Mouse (Mus musculus) embryonic facial prominence, embryonic 12.5 days (tissue): ENCODE measurements around the gene Specc1l. TPM values are rescaled to one million over a fixed set of nuclear protein-coding genes. Genes with fewer than 3 reads are reported as not detected.

ENCODE experiments used
- ATAC-seq: fragments of 200-750 bp; cut with Nextera tagmentation; 2 replicates; pipeline ENCODE4 v1.8.0; 2017; ENCODE audit not compliant: insufficient number of reproducible peaks, insufficient read depth, low FRiP score, low TSS enrichment
- H3K27ac ChIP-seq: fragments of 300-500 bp; sonication (generic); 2 replicates; pipeline ENCODE4 v1.5.1; 2016; ENCODE audit warnings: mild to moderate bottlenecking
- H3K27me3 ChIP-seq: fragments of 300-500 bp; sonication (generic); 2 replicates; pipeline ENCODE4 v1.6.1; 2016; ENCODE audit warnings: mild to moderate bottlenecking, moderate library complexity
- H3K36me3 ChIP-seq: fragments of 300-500 bp; sonication (generic); 2 replicates; pipeline ENCODE4 v1.6.1; 2016; ENCODE audit warnings: mild to moderate bottlenecking
- H3K4me1 ChIP-seq: fragments of 300-500 bp; sonication (generic); 2 replicates; pipeline ENCODE4 v1.6.1; 2016
- H3K4me2 ChIP-seq: fragments of 300-500 bp; sonication (generic); replicated peaks from 2 replicates; pipeline ENCODE4 v1.6.1; 2016; ENCODE audit warnings: mild to moderate bottlenecking, moderate library complexity
- H3K4me3 ChIP-seq: fragments of 300-500 bp; sonication (generic); 2 replicates; pipeline ENCODE4 v1.5.1; 2016; ENCODE audit warnings: mild to moderate bottlenecking
- H3K9ac ChIP-seq: fragments of 300-500 bp; sonication (generic); 2 replicates; pipeline ENCODE4 v1.6.1; 2016; ENCODE audit warnings: mild to moderate bottlenecking, moderate library complexity
- H3K9me3 ChIP-seq: fragments of 300-500 bp; sonication (generic); 2 replicates; pipeline ENCODE4 v1.6.1; 2016; ENCODE audit warnings: mild to moderate bottlenecking, moderate library complexity
- WGBS: fragments of 180-500 bp; shearing (Covaris S2); methylation state at CpG from one replicate; pipeline ENCODE4 v1.1.7; 2016; 5-methylcytosine and 5-hydroxymethylcytosine counted together
- polyA plus RNA-seq: library from polyadenylated mRNA; unstranded; fragments of >200 nt; fragmentation: Nextera tagmentation; extraction: Ambion mirVana; gene quantifications from 2 replicates; pipeline ENCODE4 v1.2.1, GENCODE M21; 2016

Gene Specc1l
- polyA plus RNA-seq, 1 experiment from 2014 or later, result 52.3 TPM

DNA sequence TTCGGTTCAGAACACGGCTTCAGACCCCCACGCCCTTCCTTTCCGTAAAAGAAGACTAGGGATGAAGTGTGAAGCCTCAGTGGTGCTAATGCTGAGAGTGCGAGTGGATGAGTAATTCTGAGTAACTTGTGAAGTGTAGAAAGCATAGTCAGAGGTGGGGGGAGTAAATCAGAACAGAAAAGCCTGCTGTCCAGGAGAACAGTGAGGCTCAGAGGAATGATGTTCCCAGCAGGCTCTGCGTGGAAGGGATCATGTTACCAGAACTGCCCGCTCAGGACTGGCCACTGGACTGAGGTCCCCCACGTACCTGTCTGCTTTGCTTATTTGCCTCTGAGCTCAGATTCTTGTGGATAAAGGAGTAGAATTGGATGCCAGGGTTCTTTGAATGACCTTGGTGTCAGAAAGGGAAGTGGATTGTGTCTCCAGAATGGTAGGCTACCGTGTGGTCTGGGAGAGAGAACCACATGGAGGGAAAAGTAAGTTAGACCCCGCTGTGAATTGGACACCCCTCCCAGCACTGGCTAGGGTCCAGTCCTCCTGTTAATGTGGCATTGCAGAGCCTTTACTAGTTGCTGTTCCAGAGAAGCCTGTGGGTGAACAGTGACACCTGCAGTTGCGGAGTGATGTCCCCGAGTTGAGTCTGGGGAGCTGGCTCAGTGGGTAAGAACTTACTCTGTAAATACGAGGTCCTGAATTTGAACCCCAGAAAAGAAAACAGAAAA, 40.6 kb downstream of the Specc1l start:
- no peak overlapping the region for H3K9ac ChIP-seq
- H3K4me1 ChIP-seq, result peaks cover 2% of the 10 kb centered on the region; the same call in 1 of the 2 replicates
- H3K27me3 ChIP-seq, result no peaks in the 10 kb centered on the region
- no peak overlapping the region for H3K27ac ChIP-seq
- no peaks in the 10 kb centered on the region for H3K9me3 ChIP-seq
- no peak overlapping the region for H3K4me2 ChIP-seq
- 64% methylated on average over 13 of the region's 13 CpGs for WGBS
- ATAC-seq, result no peak
- no peak overlapping the region for H3K4me3 ChIP-seq
- peaks cover 24% of the 10 kb centered on the region for H3K36me3 ChIP-seq

DNA sequence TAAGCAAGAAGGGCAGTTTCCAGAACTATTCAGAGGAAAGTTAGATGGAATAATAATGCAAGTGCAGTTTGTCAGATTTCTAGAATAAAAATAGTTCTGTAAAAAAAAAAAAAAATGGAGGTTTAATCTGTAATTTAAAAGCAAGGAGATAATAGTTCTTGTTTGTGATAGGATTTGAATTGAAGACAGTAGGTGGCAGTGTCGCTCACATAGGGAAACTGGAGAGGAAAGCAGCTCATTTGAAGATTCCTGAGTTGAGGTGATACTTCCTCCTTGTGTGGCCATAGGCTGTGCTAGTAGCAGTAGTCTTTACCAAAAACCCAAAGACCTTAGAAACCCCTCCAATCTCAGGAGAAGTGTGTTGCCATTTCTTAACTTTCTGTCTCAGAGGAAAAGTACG, 43.2 kb downstream of the Specc1l start:
- no peak overlapping the region for H3K9ac ChIP-seq
- H3K9me3 ChIP-seq, result no peaks in the 10 kb centered on the region
- no peaks in the 10 kb centered on the region for H3K27me3 ChIP-seq
- H3K4me2 ChIP-seq, result no peak overlapping the region
- H3K4me1 ChIP-seq, result peaks cover 2% of the 10 kb centered on the region; the same call in 1 of the 2 replicates
- 67% methylated on average over 2 of the region's 2 CpGs for WGBS
- no peak overlapping the region for H3K27ac ChIP-seq
- ATAC-seq, result no peak
- no peak overlapping the region for H3K4me3 ChIP-seq
- H3K36me3 ChIP-seq, result peaks cover 19% of the 10 kb centered on the region

DNA sequence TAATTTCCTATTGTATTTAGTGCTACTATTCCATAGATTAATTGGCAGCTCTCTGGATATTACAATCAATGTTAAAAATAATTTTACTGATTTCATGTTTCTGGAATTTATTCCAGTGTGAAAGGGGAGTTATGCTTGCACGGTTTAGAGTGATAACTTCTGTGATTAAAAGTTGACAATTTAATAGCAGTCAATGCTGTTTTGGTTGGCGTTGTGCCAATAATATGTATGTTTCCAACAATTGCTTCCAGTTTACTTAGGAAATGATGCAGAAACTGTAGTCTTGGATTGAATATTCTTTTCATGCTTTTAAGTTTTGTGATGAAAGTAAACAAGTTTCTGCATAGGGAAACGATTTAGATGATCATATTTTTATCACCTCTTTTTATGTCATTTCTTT, 45.5 kb downstream of the Specc1l start:
- Histone ChIP-seq H3K27me3 (no peaks in the 10 kb centered on the region), H3K9me3 (no peaks in the 10 kb centered on the region), H3K9ac (no peak overlapping the region), H3K36me3 (peaks cover 37% of the 10 kb centered on the region), H3K4me3 (no peak overlapping the region), H3K27ac (no peak overlapping the region), H3K4me1 (no peaks in the 10 kb centered on the region; the same call in 1 of the 2 replicates), H3K4me2 (no peak overlapping the region)
- 74% methylated on average over 3 of the region's 3 CpGs for WGBS
- ATAC-seq, result no peak

DNA sequence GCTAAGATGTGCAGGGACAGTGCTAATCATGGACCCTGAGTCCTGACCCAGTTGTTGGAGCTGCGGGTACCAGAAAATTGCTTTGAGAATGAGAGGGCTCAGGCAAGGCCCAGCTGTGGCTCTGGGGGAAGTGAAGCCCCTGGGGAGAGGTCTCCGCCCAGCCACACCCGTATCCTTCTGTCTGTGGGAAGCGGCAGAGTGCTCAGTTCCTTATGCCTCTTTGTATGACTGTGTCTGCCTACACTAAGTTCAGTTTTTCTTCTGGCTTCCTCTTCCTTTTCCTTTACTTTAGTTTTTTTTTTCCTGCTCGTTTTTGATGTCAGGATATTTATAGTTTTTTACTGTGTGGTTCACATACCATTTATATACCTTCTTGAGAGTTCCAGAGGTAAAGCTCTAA, 46.4 kb downstream of the Specc1l start:
- Histone ChIP-seq H3K9ac (no peak overlapping the region), H3K9me3 (no peaks in the 10 kb centered on the region), H3K4me2 (no peak overlapping the region), H3K4me3 (no peak overlapping the region), H3K27me3 (no peaks in the 10 kb centered on the region), H3K36me3 (peaks cover 45% of the 10 kb centered on the region), H3K27ac (no peak overlapping the region), H3K4me1 (no peaks in the 10 kb centered on the region)
- ATAC-seq, result no peak
- WGBS, result 70% methylated on average over 5 of the region's 5 CpGs

DNA sequence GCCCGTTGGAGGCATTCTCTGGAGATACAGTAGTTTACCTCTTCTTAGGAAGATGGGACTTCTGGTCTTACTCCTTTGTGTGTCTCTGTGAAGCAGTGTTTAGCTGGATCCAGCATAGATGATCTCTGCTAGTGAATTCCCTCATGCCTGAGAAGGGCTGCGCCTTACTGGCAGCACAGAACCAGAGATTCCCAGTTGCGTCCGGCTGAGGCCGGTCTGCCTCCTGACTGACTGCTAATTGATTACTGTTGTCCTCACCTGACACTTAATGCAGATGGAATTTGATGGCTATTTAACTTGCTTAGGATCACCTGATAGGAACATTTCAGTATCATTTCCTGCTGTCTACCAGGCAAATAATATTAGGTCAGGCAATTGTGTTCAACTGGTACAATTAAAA, 49.4 kb downstream of the Specc1l start:
- ATAC-seq, result no peak
- H3K36me3 ChIP-seq, result peaks cover 67% of the 10 kb centered on the region
- WGBS, result 96% methylated on average over 5 of the region's 5 CpGs
- H3K4me1 ChIP-seq, result no peaks in the 10 kb centered on the region
- no peak overlapping the region for H3K4me3 ChIP-seq
- H3K27me3 ChIP-seq, result no peaks in the 10 kb centered on the region
- H3K4me2 ChIP-seq, result no peak overlapping the region
- H3K9me3 ChIP-seq, result no peaks in the 10 kb centered on the region
- H3K9ac ChIP-seq, result no peak overlapping the region
- H3K27ac ChIP-seq, result no peak overlapping the region

GRCm38 (mm10) chr10:75264993-75265555, 53.2 kb downstream of the Specc1l start:
- Histone ChIP-seq H3K4me2 (no peak overlapping the region), H3K36me3 (peaks cover 76% of the 10 kb centered on the region), H3K9me3 (no peaks in the 10 kb centered on the region), H3K4me1 (no peaks in the 10 kb centered on the region), H3K9ac (no peak overlapping the region), H3K27me3 (no peaks in the 10 kb centered on the region), H3K4me3 (no peak overlapping the region), H3K27ac (no peak overlapping the region)
- ATAC-seq, result no peak
- WGBS, result 89% methylated on average over 3 of the region's 3 CpGs

DNA sequence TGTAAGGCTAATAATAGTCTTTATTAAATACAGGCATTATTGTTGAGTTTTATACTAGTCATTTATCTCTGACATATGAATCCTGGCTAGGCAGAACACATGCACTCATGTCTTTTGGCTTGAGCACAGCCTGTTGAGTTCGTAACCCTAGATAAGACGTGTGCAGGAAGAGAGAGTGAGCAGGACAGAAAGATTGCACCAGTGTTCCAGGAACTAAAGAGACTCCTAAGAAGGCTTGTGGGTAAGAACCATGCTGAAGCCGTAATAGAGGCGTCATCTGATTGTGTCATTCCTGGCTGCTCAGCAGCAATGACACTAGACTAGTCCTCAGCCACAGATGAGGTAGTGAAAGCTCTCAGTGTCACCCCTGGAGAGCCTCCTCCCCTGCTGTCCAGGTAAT, 61.1 kb downstream of the Specc1l start:
- no peak overlapping the region for H3K4me3 ChIP-seq
- H3K27me3 ChIP-seq, result no peaks in the 10 kb centered on the region
- H3K4me1 ChIP-seq, result no peaks in the 10 kb centered on the region
- no peaks in the 10 kb centered on the region for H3K9me3 ChIP-seq
- 92% methylated on average over 4 of the region's 4 CpGs for WGBS
- no peak overlapping the region for H3K27ac ChIP-seq
- no peak overlapping the region for H3K4me2 ChIP-seq
- ATAC-seq, result no peak
- peaks cover 51% of the 10 kb centered on the region for H3K36me3 ChIP-seq
- H3K9ac ChIP-seq, result no peak overlapping the region

GRCm38 (mm10) chr10:75276427-75277013, 64.6 kb downstream of the Specc1l start:
- no peak for ATAC-seq
- H3K4me2 ChIP-seq, result no peak overlapping the region
- H3K9me3 ChIP-seq, result no peaks in the 10 kb centered on the region
- H3K4me1 ChIP-seq, result no peaks in the 10 kb centered on the region
- peaks cover 44% of the 10 kb centered on the region for H3K36me3 ChIP-seq
- 90% methylated on average over 12 of the region's 12 CpGs for WGBS
- no peaks in the 10 kb centered on the region for H3K27me3 ChIP-seq
- no peak overlapping the region for H3K9ac ChIP-seq
- H3K27ac ChIP-seq, result no peak overlapping the region
- H3K4me3 ChIP-seq, result no peak overlapping the region

DNA sequence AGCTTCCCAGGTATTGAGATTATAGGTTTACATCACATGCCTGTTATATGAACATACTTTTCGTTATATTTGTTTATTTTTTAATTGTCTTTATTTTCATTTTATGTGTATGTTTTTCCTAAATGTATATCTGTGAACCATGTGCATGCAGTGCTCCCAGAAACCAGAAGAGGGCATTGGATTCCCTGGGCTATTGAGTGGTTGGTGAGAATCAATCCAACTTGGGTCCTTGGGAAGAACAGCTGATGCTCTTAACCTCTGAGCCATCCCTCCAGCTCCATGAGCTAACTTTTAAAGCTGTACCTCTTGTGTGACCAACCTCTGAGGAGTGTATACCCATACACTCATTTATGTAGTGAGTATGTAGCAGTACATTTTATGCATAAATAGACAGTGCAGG, 65.6 kb downstream of the Specc1l start:
- 88% methylated on average over 1 of the region's 1 CpGs for WGBS
- peaks cover 44% of the 10 kb centered on the region for H3K36me3 ChIP-seq

DNA sequence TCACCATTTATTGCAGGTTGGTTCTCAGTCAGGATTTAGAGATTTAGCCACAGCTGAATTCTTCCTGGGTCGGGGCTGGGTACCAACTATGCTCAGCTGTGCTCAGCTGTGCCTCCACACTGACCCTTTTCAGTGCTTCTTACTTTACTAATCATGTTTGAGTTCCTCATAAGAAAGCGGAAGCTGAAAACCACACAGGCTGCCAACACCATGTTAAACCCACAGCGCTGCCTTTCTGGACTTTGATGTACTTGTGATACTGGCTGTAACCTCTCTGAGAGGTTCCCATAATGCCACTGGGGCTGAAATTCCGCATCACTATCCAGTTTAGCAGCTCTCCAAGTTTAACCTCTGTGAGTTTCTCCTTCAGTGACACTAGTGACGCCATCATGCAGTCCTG, 70.8 kb downstream of the Specc1l start:
- Histone ChIP-seq H3K36me3 (peaks cover 22% of the 10 kb centered on the region), H3K9me3 (no peaks in the 10 kb centered on the region), H3K9ac (no peak overlapping the region), H3K27me3 (no peaks in the 10 kb centered on the region), H3K4me1 (no peaks in the 10 kb centered on the region), H3K4me3 (no peak overlapping the region), H3K4me2 (no peak overlapping the region), H3K27ac (no peak overlapping the region)
- ATAC-seq, result no peak
- 96% methylated on average over 5 of the region's 5 CpGs for WGBS

More for the DNA sequence above, 65.6 kb downstream of the Specc1l start:
- no peaks in the 10 kb centered on the region for H3K9me3 ChIP-seq
- no peak overlapping the region for H3K4me2 ChIP-seq
- H3K4me3 ChIP-seq, result no peak overlapping the region
- H3K9ac ChIP-seq, result no peak overlapping the region
- H3K27ac ChIP-seq, result no peak overlapping the region
- no peaks in the 10 kb centered on the region for H3K27me3 ChIP-seq
- H3K4me1 ChIP-seq, result no peaks in the 10 kb centered on the region
- ATAC-seq, result no peak

DNA sequence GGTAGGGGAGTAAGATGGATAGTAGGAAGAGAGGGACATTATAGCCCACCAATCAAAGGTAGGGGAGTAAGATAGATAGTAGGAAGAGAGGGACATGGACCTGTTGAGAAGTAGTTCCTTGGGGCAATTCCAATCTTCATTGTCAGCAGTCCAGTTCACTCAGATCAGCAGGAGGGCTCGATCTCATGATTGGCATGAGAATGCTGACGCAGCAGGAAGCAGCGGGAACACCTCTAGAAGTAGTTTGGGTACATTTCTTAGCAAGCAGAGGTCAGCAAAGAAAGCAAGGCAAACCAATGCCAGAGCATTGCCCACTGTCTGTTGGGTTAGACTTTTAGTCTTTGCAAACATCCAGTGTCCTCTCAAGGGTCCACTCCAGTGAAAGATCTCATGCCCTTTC, 71.9 kb downstream of the Specc1l start:
- H3K4me2 ChIP-seq, result no peak overlapping the region
- H3K27me3 ChIP-seq, result no peaks in the 10 kb centered on the region
- H3K27ac ChIP-seq, result no peak overlapping the region
- no peak overlapping the region for H3K9ac ChIP-seq
- H3K9me3 ChIP-seq, result no peaks in the 10 kb centered on the region
- 96% methylated on average over 3 of the region's 3 CpGs for WGBS
- no peaks in the 10 kb centered on the region for H3K4me1 ChIP-seq
- peaks cover 21% of the 10 kb centered on the region; the same call in 1 of the 2 replicates for H3K36me3 ChIP-seq
- ATAC-seq, result no peak
- no peak overlapping the region for H3K4me3 ChIP-seq

- 81% methylated on average over 7 of the region's 7 CpGs for WGBS
- Histone ChIP-seq H3K27me3 (no peaks in the 10 kb centered on the region), H3K4me1 (no peaks in the 10 kb centered on the region), H3K4me3 (no peak overlapping the region), H3K27ac (no peak overlapping the region), H3K4me2 (no peak overlapping the region), H3K9ac (no peak overlapping the region), H3K9me3 (no peaks in the 10 kb centered on the region), H3K36me3 (peaks cover 13% of the 10 kb centered on the region; the same call in 1 of the 2 replicates)
- ATAC-seq, result no peak
Measured at GRCm38 (mm10) chr10:75288579-75288978, 76.7 kb downstream of the Specc1l start.
